Mouse (Mus musculus) testis, adult 2 months (tissue): Measurements from ENCODE around the gene Zfp560.

ENCODE experiments used
- CTCF ChIP-seq: fragments of 200-500 bp; IDR thresholded peaks from 2 replicates; pipeline ENCODE4 v1.5.1; 2012; ENCODE audit warnings: low read depth, mild to moderate bottlenecking, inconsistent platforms, low read length, moderate library complexity; ENCODE audit not compliant: control insufficient read depth, insufficient read depth, insufficient replicate concordance
- POLR2A ChIP-seq: fragments of 200-500 bp; IDR thresholded peaks from 2 replicates; pipeline ENCODE4 v1.6.1; 2012; ENCODE audit warnings: low read depth, mild to moderate bottlenecking, inconsistent platforms, low read length, moderate library complexity; ENCODE audit not compliant: control insufficient read depth

GRCm38 (mm10) chr9:20335994-20336393 lies 49.0 kb downstream of the Zfp560 start, which contains the start of gene Olfr18:
- TF ChIP-seq CTCF (no peak), POLR2A (no peak)
